Mouse (Mus musculus) embryo, embryonic 10.5 days (tissue): ENCODE measurements around the gene Oscar.
"Not testable (repeated sequence)": the region's sequence is repeated elsewhere in the genome, so short reads cannot be mapped to it uniquely, and the experiment has no call there.

Source experiments
- DNase-seq: peaks from one replicate; pipeline ENCODE4 v3.0.0-alpha.2; 2015; ENCODE audit warnings: low spot score

Oscar gene

GRCm38 (mm10) chr7:3610437-3610836 lies 5.5 kb downstream of the Oscar start:
- no peak for DNase-seq

GRCm38 (mm10) chr7:3609082-3609481 lies 6.9 kb downstream of the Oscar start:
- DNase-seq: no peak

- no peak for DNase-seq
Observed at GRCm38 (mm10) chr7:3608668-3609067, 7.3 kb downstream of the Oscar start.

- no peak for DNase-seq
Observed at GRCm38 (mm10) chr7:3607391-3607790, 8.6 kb downstream of the Oscar start.

GRCm38 (mm10) chr7:3606798-3607197 lies 9.2 kb downstream of the Oscar start:
- DNase-seq: peak; percentile 35

GRCm38 (mm10) chr7:3601119-3601518 lies 14.8 kb downstream of the Oscar start:
- DNase-seq: peak; percentile 89

GRCm38 (mm10) chr7:3597755-3598154 lies 18.2 kb downstream of the Oscar start:
- DNase-seq: not testable (repeated sequence)

- peak; percentile 29 for DNase-seq
Observed at GRCm38 (mm10) chr7:3595146-3595545, 20.8 kb downstream of the Oscar start.

- no peak for DNase-seq
Observed at GRCm38 (mm10) chr7:3594686-3595085, 21.3 kb downstream of the Oscar start.

- DNase-seq: no peak
Observed at GRCm38 (mm10) chr7:3593855-3594254, 22.1 kb downstream of the Oscar start.

GRCm38 (mm10) chr7:3591534-3591933 lies 24.4 kb downstream of the Oscar start:
- no peak for DNase-seq

- DNase-seq: no peak
Observed at GRCm38 (mm10) chr7:3590550-3590949, 25.4 kb downstream of the Oscar start.

- DNase-seq: no peak
Observed at GRCm38 (mm10) chr7:3587292-3587691, 28.7 kb downstream of the Oscar start.

GRCm38 (mm10) chr7:3586255-3586654 lies 29.7 kb downstream of the Oscar start:
- no peak for DNase-seq

GRCm38 (mm10) chr7:3585763-3586162 lies 30.2 kb downstream of the Oscar start:
- no peak for DNase-seq

- no peak for DNase-seq
Observed at GRCm38 (mm10) chr7:3580029-3580428, 35.9 kb downstream of the Oscar start.

GRCm38 (mm10) chr7:3578952-3579546 lies 36.9 kb downstream of the Oscar start:
- DNase-seq: no peak

GRCm38 (mm10) chr7:3578196-3578595 lies 37.8 kb downstream of the Oscar start:
- no peak for DNase-seq

- DNase-seq: no peak
Observed at GRCm38 (mm10) chr7:3576354-3577124, 39.4 kb downstream of the Oscar start.

- DNase-seq: no peak
Observed at GRCm38 (mm10) chr7:3574216-3574615, 41.7 kb downstream of the Oscar start.

- no peak for DNase-seq
Observed at GRCm38 (mm10) chr7:3571847-3572246, 44.1 kb downstream of the Oscar start.

- not testable (repeated sequence) for DNase-seq
Observed at GRCm38 (mm10) chr7:3570580-3570979, 45.4 kb downstream of the Oscar start.

- DNase-seq: no peak
Observed at GRCm38 (mm10) chr7:3569725-3570124, 46.2 kb downstream of the Oscar start.

GRCm38 (mm10) chr7:3567336-3567735 lies 48.6 kb downstream of the Oscar start:
- DNase-seq: no peak
